Mouse (Mus musculus): ENCODE results near the gene Btbd19.

DNA sequence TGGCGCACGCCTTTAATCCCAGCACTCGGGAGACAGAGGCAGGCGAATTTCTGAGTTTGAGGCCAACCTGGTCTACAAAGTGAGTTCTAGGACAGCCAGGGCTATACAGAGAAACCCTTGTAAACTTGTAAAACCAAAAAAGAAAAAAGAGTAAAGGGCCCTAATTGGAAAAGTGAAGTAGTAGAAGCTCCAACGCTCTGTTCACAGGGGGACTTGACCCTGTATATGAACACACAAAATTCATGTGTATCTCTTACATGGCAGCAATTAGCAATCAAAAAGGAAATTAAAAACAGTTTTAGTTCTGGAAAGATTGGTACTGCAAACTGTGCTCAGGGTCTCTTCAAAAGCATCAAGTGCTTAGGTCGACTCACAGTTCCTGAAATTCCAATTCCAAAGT is 30.8 kb upstream of the Btbd19 start:
- TF ChIP-seq CTCF (IDR thresholded peaks at IDR 0.05; ENCODE audit: low read depth, low read length) = no peak
- no peak for TF ChIP-seq POLR2A (IDR thresholded peaks at IDR 0.05; ENCODE audit: borderline replicate concordance, low read depth, low read length)

Measured in bone marrow macrophage, adult 2 months (primary cell).